Mouse (Mus musculus) midbrain, postnatal 0 days (tissue): ENCODE results near the gene Rnf145. TPM values are rescaled to one million over a fixed set of nuclear protein-coding genes. Genes with fewer than 3 reads are reported as not detected.

Experiments
- ATAC-seq: fragments of 200-750 bp; cut with Nextera tagmentation; 2 replicates; pipeline ENCODE4 v1.8.0; 2017; ENCODE audit warnings: moderate number of reproducible peaks, mild to moderate bottlenecking, moderate TSS enrichment, moderate library complexity; ENCODE audit not compliant: low FRiP score
- DNase-seq: peaks from one replicate; pipeline ENCODE4 v3.0.0-alpha.2; 2015; ENCODE audit warnings: low spot score
- H3K27ac ChIP-seq: fragments of 300-500 bp; sonication (generic); 2 replicates; pipeline ENCODE4 v1.5.1; 2014; ENCODE audit warnings: low read depth, mild to moderate bottlenecking, low read length, mixed read lengths
- H3K27me3 ChIP-seq: fragments of 300-500 bp; sonication (generic); 2 replicates; pipeline ENCODE4 v1.6.1; 2014; ENCODE audit warnings: low read length, control low read depth, mixed read lengths; ENCODE audit not compliant: insufficient read depth
- H3K36me3 ChIP-seq: fragments of 300-500 bp; sonication (generic); 2 replicates; pipeline ENCODE4 v1.6.1; 2014; ENCODE audit warnings: low read length, control low read depth, mixed read lengths; ENCODE audit not compliant: insufficient read depth
- H3K4me1 ChIP-seq: fragments of 300-500 bp; sonication (generic); 2 replicates; pipeline ENCODE4 v1.6.1; 2014; ENCODE audit warnings: mild to moderate bottlenecking, control low read depth, antibody characterized with exemption, low read length, mixed read lengths; ENCODE audit not compliant: insufficient read depth
- H3K4me2 ChIP-seq: fragments of 300-500 bp; sonication (generic); 2 replicates; pipeline ENCODE4 v1.6.1; 2014; ENCODE audit warnings: low read depth, mild to moderate bottlenecking, low read length, mixed read lengths; ENCODE audit not compliant: poor library complexity, severe bottlenecking
- H3K4me3 ChIP-seq: fragments of 300-500 bp; sonication (generic); 2 replicates; pipeline ENCODE4 v1.5.1; 2014; ENCODE audit warnings: low read depth, mild to moderate bottlenecking, low read length, moderate library complexity
- H3K9ac ChIP-seq: fragments of 300-500 bp; sonication (generic); replicated peaks from 2 replicates; pipeline ENCODE4 v1.6.1; 2014; ENCODE audit warnings: mild to moderate bottlenecking, low read length, moderate library complexity, mixed read lengths; ENCODE audit not compliant: poor library complexity, severe bottlenecking
- H3K9me3 ChIP-seq: fragments of 300-500 bp; sonication (generic); 2 replicates; pipeline ENCODE4 v1.6.1; 2016; ENCODE audit warnings: low read length, control low read depth
- CTCF ChIP-seq: IDR thresholded peaks from 2 replicates; pipeline ENCODE4 v1.5.1; 2016; ENCODE audit warnings: antibody characterized with exemption, mild to moderate bottlenecking
- WGBS: fragments of 180-500 bp; shearing (Covaris S2); extraction: QIAGEN DNeasy Blood & Tissue Kit; methylation state at CpG from one replicate; pipeline ENCODE4 v1.1.7; 2014; 5-methylcytosine and 5-hydroxymethylcytosine counted together
- polyA plus RNA-seq: library from polyadenylated mRNA; unstranded; fragments of >200 nt; fragmentation: Nextera tagmentation; extraction: Ambion mirVana; gene quantifications from 2 replicates; pipeline ENCODE4 v1.2.1, GENCODE M21; 2015
- total RNA-seq: library from RNA; depleted of rRNA; stranded (reverse); fragments of >200 nt; gene quantifications from 2 replicates; pipeline ENCODE4 v1.2.3, GENCODE M21; 2014

Gene Rnf145
- total and polyA plus RNA-seq, 2 experiments from 2014 or later = 104 to 119 TPM

- H3K4me2 ChIP-seq = no peak overlapping the region
These were observed 54.6 kb downstream of the Rnf145 start for GRCm38 (mm10) chr11:44573396-44573795.

GRCm38 (mm10) chr11:44574391-44574790, 55.6 kb downstream of the Rnf145 start:
- H3K36me3 ChIP-seq = no peaks in the 10 kb centered on the region
- H3K9ac ChIP-seq = no peak overlapping the region
- WGBS = 93% methylated on average over 8 of the region's 8 CpGs
- H3K27ac ChIP-seq = no peak overlapping the region
- H3K4me1 ChIP-seq = no peaks in the 10 kb centered on the region
- no peak overlapping the region for H3K4me2 ChIP-seq
- no peak overlapping the region for H3K4me3 ChIP-seq
- no peak for ATAC-seq
- no peaks in the 10 kb centered on the region for H3K9me3 ChIP-seq
- no peak for DNase-seq
- TF ChIP-seq CTCF = no peak
- no peaks in the 10 kb centered on the region for H3K27me3 ChIP-seq

More at GRCm38 (mm10) chr11:44573396-44573795, 54.6 kb downstream of the Rnf145 start:
- DNase-seq = no peak
- no peak overlapping the region for H3K4me3 ChIP-seq
- no peak for TF ChIP-seq CTCF
- no peak for ATAC-seq
- H3K9me3 ChIP-seq = no peaks in the 10 kb centered on the region
- H3K4me1 ChIP-seq = no peaks in the 10 kb centered on the region
- 77% methylated on average over 3 of the region's 3 CpGs for WGBS
- H3K36me3 ChIP-seq = no peaks in the 10 kb centered on the region
- H3K9ac ChIP-seq = no peak overlapping the region
- no peak overlapping the region for H3K27ac ChIP-seq
- no peaks in the 10 kb centered on the region for H3K27me3 ChIP-seq

DNA sequence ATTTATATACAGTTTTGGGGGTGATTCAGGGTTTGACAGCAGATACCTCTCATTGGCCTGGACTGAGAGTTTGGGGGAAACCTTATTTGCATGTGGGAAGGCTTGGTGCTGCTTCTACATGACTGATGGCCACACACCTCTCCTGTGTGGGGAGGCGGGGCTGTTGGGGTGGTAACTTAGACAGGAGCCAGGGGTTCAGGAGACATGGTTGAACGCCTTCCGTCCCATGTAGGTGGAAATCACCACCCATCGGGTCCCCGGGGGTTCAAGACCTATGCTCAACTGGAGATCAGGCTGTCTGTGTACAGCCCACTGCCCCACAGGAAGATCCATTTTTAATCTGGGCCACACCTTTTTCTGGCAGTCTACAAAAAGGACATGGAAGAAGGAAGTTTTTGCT, 56.1 kb downstream of the Rnf145 start:
- Histone ChIP-seq H3K27me3 (no peaks in the 10 kb centered on the region), H3K27ac (no peak overlapping the region), H3K9me3 (no peaks in the 10 kb centered on the region), H3K4me1 (no peaks in the 10 kb centered on the region), H3K4me3 (no peak overlapping the region), H3K36me3 (no peaks in the 10 kb centered on the region), H3K4me2 (no peak overlapping the region), H3K9ac (no peak overlapping the region)
- TF ChIP-seq CTCF = no peak
- DNase-seq (no peak), ATAC-seq (no peak)
- WGBS = 90% methylated on average over 5 of the region's 5 CpGs

DNA sequence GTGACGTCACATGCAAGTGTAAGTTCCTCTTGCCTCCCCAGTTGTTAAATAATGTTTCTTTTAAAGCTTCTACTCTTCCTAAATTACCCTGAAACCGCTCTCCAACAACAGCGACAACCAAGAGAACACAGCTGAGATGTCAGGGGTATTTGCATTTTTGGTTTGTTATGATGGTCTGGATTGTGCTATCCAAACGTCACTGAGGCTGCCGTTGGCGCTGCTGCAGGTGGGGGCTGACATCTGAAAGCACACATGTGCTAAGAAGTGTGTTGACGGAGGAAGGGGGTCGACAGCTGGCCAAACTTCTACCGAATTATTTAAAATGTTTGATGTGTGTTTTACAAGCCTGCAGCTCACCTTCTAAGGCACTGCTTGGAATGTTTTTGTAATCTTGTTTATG, 59.1 kb downstream of the Rnf145 start:
- Histone ChIP-seq H3K9me3 (no peaks in the 10 kb centered on the region), H3K27me3 (no peaks in the 10 kb centered on the region), H3K4me2 (no peak overlapping the region), H3K27ac (no peak overlapping the region), H3K36me3 (no peaks in the 10 kb centered on the region), H3K4me3 (no peak overlapping the region), H3K4me1 (no peaks in the 10 kb centered on the region), H3K9ac (no peak overlapping the region)
- TF ChIP-seq CTCF = no peak
- ATAC-seq = no peak
- 81% methylated on average over 9 of the region's 9 CpGs for WGBS
- no peak for DNase-seq

DNA sequence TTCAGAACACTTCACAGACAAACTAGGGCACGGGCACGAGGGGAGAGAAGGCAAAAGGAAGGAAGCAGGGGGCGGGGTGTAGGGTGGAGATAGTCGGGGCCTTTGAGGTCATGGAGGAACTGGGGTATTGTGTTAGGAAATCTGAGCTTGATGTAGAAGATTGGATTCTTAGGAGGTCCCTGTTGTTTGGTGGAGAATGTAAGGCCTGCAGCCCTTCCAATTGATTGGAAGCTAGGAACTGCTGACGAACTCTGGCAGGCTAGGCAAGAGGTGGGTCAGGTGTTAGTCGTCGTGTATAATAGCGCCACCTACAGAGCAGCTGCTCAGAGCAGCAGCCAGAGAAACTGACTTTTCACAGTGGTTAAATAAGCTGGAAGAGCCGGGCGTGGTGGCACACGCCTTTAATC, 62.5 kb downstream of the Rnf145 start:
- Histone ChIP-seq H3K9me3 (no peaks in the 10 kb centered on the region), H3K9ac (no peak overlapping the region), H3K4me1 (no peaks in the 10 kb centered on the region), H3K27me3 (no peaks in the 10 kb centered on the region), H3K36me3 (no peaks in the 10 kb centered on the region), H3K4me2 (no peak overlapping the region), H3K4me3 (no peak overlapping the region), H3K27ac (no peak overlapping the region)
- peak; percentile 45 for TF ChIP-seq CTCF
- DNase-seq (peak; percentile 44), ATAC-seq (no peak)
- 40% methylated on average over 11 of the region's 11 CpGs for WGBS

DNA sequence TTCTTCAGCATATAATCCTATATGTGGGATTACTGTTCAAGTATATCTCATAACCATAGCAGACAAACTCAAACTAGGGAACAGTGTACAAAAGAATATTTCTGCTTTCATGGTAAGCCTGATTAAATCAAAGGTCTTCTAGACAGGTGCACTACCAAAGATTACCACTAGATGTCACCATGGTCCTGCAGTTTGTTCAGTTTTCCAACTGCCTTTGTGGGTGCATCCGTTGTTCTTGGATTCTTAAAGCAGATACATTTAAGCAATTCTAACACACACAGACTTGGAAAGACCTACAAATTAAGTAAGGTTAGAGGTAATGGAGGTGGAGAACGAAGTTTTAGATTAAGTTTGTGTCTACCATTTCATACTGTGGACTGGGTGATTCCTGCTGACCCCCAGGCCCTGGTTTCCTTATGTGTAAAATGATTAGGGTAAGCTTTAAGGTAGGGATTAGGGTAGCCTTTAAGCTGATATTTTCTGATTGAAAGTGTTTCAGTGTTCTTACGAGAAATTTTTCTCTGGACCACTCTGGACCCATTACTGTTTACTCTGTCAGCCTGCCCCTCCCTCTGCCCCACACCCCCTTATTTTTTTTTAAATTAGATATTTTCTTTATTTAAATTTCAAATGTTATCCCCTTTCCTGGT, 67.4 kb downstream of the Rnf145 start:
- Histone ChIP-seq H3K27me3 (no peaks in the 10 kb centered on the region), H3K4me3 (no peak overlapping the region), H3K4me1 (no peaks in the 10 kb centered on the region), H3K36me3 (no peaks in the 10 kb centered on the region), H3K4me2 (no peak overlapping the region), H3K9ac (no peak overlapping the region), H3K9me3 (no peaks in the 10 kb centered on the region), H3K27ac (no peak overlapping the region)
- peak; percentile 97 for TF ChIP-seq CTCF
- WGBS = 7% methylated on average over 3 of the region's 3 CpGs
- no peak; the same call in 1 of the 2 replicates for ATAC-seq
- DNase-seq = peak; percentile 91
